15 mouse cellular contexts compared by ENCODE assay signal in genomic region chr4:151454611-151455010, GRCm38 (mm10).
DNase-seq lines count a peak whose midpoint lies in the region; ATAC-seq lines count a peak whose summit lies in the region.
"Had no signal": no experiment of that assay in that cellular context is flagged by ENCODE, and none has a peak within 500 bp of the region (broad histone marks: within the 10 kb centered on the region; RNA-seq: fewer than 3 reads in every experiment).

No protein-coding gene starts in this region.

- H3K9me3 ChIP-seq in lung, embryonic 15.5 days: no peaks in the 10 kb centered on the region
- no peaks in the 10 kb centered on the region for H3K9me3 ChIP-seq in intestine, embryonic 16.5 days (ENCODE audit: control insufficient read depth, low read length)
- H3K9me3 ChIP-seq: embryonic facial prominence, embryonic 12.5 days; heart, embryonic 15.5 days; limb, embryonic 15.5 days had no signal

- peak; percentile 3 for DNase-seq in gastrocnemius, adult 18-20 months (ENCODE audit: low spot score)
- no peak for DNase-seq in gastrocnemius, postnatal 36 days
- DNase-seq in lung, postnatal 25 days (ENCODE audit: low spot score): no peak
- DNase-seq in cerebellum, adult 11 months: peak; percentile 65
- peak; percentile 91 for DNase-seq in fat pad, adult 2 months (ENCODE audit: extremely low read depth, low read depth, low spot score)
- no peak for DNase-seq in urinary bladder, postnatal 14 days (ENCODE audit: low spot score)
- DNase-seq: B cell, adult 2 months; kidney, postnatal 25 days; lung, postnatal 4 days; retina, postnatal 1 day had no signal

- H3K27me3 ChIP-seq in lung, embryonic 15.5 days: no peaks in the 10 kb centered on the region
- no peaks in the 10 kb centered on the region for H3K27me3 ChIP-seq in intestine, embryonic 16.5 days (replicated peaks; ENCODE audit: control insufficient read depth, insufficient read depth, low read length)
- H3K27me3 ChIP-seq: heart, embryonic 15.5 days had no signal

- ATAC-seq in lung, embryonic 15.5 days (ENCODE audit: borderline replicate concordance, extremely low read depth, low FRiP score, low TSS enrichment): 0 out of 2 replicates have a peak, but pooled peaks have one; percentile 35
- ATAC-seq in intestine, embryonic 16.5 days: no peak

- H3K4me1 ChIP-seq in lung, embryonic 15.5 days: no peaks in the 10 kb centered on the region
- no peaks in the 10 kb centered on the region for H3K4me1 ChIP-seq in intestine, embryonic 16.5 days (ENCODE audit: control insufficient read depth, insufficient read depth, low read length)
- H3K4me1 ChIP-seq: limb, embryonic 15.5 days had no signal

- intact Hi-C loops in gastrocnemius, postnatal 36 days (cut with DNase I): no loop called here

- H3K9ac ChIP-seq in lung, embryonic 15.5 days: no peak overlapping the region
- H3K9ac ChIP-seq in intestine, embryonic 16.5 days (ENCODE audit: low read depth, low read length): no peak overlapping the region
- H3K9ac ChIP-seq: embryonic facial prominence, embryonic 12.5 days; heart, embryonic 15.5 days; limb, embryonic 15.5 days had no signal

- H3K36me3 ChIP-seq in lung, embryonic 15.5 days: no peaks in the 10 kb centered on the region
- H3K36me3 ChIP-seq in intestine, embryonic 16.5 days (ENCODE audit: control insufficient read depth, insufficient read depth, low read length): no peaks in the 10 kb centered on the region
- H3K36me3 ChIP-seq: embryonic facial prominence, embryonic 12.5 days; heart, embryonic 15.5 days; limb, embryonic 15.5 days had no signal

- no peak overlapping the region for H3K4me3 ChIP-seq in lung, embryonic 15.5 days
- no peak overlapping the region for H3K4me3 ChIP-seq in intestine, embryonic 16.5 days (ENCODE audit: low read length)
- H3K4me3 ChIP-seq: embryonic facial prominence, embryonic 12.5 days; heart, embryonic 15.5 days; limb, embryonic 15.5 days had no signal

- WGBS in lung, embryonic 15.5 days: 91% methylated on average over 3 of the region's 3 CpGs
- 84% methylated on average over 3 of the region's 3 CpGs for WGBS in intestine, embryonic 16.5 days

- no peak overlapping the region for H3K27ac ChIP-seq in lung, embryonic 15.5 days
- no peak overlapping the region for H3K27ac ChIP-seq in intestine, embryonic 16.5 days (ENCODE audit: low read length)
- H3K27ac ChIP-seq: embryonic facial prominence, embryonic 12.5 days; heart, embryonic 15.5 days; limb, embryonic 15.5 days had no signal

- no peak overlapping the region for H3K4me2 ChIP-seq in lung, embryonic 15.5 days
- H3K4me2 ChIP-seq in intestine, embryonic 16.5 days (ENCODE audit: low read depth, low read length): no peak overlapping the region
- H3K4me2 ChIP-seq: embryonic facial prominence, embryonic 12.5 days; heart, embryonic 15.5 days; limb, embryonic 15.5 days had no signal

Comparison
In these comparisons a context has a peak if more than half of its experiments do, and no peak if none do; other contexts are left out.
1. DNase-seq: peak in gastrocnemius, adult 18-20 months (single experiment), cerebellum, adult 11 months (single experiment) and fat pad, adult 2 months (single experiment); none in gastrocnemius, postnatal 36 days (0 of 2), lung, postnatal 25 days (single experiment) and urinary bladder, postnatal 14 days (single experiment).